Mouse (Mus musculus) mammary gland, adult 2 months (tissue): ENCODE measurements around the gene Scaf1. TPM values are rescaled to one million over a fixed set of nuclear protein-coding genes. Genes with fewer than 3 reads are reported as not detected.

Source experiments
- polyA plus RNA-seq: library from polyadenylated mRNA; depleted of rRNA; stranded (reverse); fragments of >200 nt; gene quantifications from 2 replicates; pipeline ENCODE4 v1.2.3, GENCODE M21; 2012; ENCODE audit warnings: low replicate concordance; rRNA removed

The Scaf1 gene
- 58.3 and 111 TPM in 2 replicates for polyA plus RNA-seq

DNA sequence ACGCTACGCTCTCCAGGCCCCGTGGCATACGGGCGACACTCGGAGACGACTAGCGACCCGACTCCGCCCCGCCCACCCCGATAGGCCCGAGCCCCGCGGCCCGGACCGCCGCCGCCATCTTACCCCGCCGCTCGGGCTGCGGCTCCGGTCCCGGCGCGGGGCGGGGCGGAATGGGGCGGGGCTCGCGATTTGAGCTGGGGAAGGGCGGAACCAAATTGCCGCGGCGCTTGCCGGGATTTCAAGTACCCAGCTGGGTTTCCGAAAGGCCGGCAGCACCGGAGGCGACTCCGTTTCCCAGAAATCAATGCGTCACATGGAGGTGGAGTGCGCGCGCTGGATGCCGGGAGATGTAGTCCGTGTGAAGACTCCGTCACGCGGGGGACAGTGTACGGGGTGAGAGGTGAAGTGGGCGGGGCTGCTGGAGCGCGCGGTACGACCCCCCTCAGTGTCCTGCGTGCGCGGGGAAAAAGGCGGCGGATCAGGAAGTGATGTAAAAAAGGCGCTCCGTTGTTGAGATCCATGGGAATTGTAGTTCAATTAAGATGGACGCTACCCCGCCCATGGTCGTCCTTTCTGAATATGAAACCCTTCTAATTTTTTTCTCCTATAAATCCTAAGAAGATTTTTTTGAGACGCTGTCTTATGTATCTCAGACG, at the start of gene Scaf1:
Gene Scaf1, minus strand, starts transcription at position 407 of the 656 bp plus-strand sequence.

DNA sequence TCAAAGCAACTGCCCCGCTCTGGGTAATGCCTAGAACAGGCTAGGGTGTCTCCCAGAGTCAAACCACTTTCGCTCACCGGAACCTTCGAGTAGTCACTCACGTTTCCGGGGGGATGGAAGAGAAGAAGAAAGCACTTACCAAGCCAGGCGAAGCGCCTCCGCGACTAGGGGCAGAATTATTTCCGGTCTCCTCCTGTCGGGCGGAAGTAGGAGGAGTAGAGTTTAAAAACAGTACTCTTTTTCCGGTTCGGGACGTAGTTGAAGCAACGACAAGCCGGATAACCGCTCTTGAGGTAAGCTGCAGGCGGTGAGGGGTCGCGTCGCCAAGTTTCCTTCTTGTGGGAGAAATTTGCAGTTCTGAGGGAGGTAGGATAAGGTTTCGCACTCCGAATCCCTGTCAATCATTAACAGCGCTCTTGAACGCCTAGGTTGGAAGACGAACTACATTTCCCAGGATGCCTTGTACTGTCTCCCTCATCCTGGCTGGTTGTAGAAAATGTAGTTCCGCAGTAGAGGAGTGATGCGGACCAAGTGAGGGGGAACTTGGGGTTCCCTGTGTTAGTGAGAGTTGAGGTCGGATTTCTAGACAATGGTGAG, 46.2 kb upstream of the Scaf1 start, which contains the start of the genes Nosip and Prrg2:
Gene Nosip, plus strand, starts transcription at position 191 of the 597 bp plus-strand sequence.
Gene Prrg2, minus strand, starts transcription at position 439 of the 597 bp plus-strand sequence.

GRCm38 (mm10) chr7:45052862-45053116, 36.6 kb upstream of the Scaf1 start, which contains the start of gene Prr12:
TSS of gene Prr12 (minus strand) at chr7:45052881.

GRCm38 (mm10) chr7:45017242-45018061, 1.3 kb upstream of the Scaf1 start, which contains the start of gene Rras:
TSS of gene Rras (plus strand) at chr7:45017961.

GRCm38 (mm10) chr7:44998501-44998955, 17.6 kb downstream of the Scaf1 start, which contains the start of gene Bcl2l12:
TSS of gene Bcl2l12 (minus strand) at chr7:44998712.

DNA sequence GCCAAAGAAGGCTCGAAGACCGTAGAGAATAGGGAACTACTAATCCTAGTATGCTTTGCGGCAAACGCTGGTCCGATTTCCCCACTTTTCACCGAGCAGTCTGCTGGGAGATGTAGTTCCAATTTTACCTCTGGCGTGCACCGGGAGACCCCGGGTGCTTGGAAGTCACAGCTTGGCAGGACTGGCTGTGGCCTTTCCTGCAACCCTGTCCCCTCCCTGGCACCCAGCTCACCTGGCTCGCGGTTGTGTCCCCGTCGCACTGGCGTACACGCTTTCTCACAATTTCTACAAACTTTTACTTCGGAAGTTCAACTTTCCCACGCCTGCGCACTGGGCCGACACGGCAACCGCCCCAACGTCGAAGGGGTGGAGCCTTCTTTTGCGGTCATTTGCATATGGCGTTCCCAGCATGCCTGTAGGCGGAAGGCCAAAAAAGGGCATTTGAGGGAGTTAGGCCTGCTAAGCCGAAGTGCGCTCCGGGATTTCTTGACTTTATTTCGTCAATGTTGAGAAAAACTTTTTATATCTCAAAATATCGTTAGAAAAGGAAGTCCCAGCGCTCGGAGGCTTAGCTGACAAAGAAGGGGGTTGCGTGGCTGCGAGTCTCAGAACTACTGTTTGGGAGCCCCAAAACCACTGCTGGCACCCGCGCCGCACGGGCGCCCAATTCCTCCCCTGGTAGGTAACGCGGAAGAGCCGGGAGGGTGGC, 18.8 kb downstream of the Scaf1 start, which contains the start of gene Irf3:
Gene Irf3, plus strand, starts transcription at position 418 of the 709 bp plus-strand sequence.

DNA sequence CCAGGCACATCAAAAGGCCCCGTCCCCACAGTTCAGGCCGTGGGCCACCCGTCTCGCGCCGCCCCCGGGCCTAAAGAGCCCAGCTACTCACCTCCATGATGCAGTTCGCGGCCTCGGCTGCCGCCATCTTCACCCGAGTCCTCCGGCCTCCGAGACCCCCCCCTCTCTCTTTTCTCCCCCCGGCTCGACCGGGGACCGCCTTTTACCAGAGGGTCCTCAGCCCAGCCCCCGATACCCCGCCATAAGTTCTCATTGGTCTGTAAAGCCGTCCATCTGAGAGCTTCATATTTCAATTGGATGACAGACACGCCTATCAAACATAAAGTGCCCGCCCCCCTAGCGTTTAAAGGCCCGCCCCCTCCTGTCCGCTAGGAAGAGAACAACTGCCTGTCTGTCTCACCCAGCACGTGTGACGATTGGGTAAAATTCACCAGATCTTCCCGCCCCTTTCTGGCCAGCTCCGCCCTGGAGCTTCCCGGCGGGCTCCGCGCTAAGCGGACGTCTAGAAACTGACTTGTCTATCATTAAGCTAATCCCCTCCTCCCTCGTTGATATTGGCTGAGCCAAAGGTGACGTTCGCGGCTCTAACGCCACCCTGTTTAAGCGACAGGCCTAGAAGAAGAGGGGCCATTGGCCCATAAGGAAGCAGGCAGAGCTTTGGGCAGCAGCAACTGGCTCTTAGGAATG, 29.8 kb downstream of the Scaf1 start, which contains the start of gene Prmt1:
Gene Prmt1, minus strand, starts transcription at position 377 of the 687 bp plus-strand sequence.

DNA sequence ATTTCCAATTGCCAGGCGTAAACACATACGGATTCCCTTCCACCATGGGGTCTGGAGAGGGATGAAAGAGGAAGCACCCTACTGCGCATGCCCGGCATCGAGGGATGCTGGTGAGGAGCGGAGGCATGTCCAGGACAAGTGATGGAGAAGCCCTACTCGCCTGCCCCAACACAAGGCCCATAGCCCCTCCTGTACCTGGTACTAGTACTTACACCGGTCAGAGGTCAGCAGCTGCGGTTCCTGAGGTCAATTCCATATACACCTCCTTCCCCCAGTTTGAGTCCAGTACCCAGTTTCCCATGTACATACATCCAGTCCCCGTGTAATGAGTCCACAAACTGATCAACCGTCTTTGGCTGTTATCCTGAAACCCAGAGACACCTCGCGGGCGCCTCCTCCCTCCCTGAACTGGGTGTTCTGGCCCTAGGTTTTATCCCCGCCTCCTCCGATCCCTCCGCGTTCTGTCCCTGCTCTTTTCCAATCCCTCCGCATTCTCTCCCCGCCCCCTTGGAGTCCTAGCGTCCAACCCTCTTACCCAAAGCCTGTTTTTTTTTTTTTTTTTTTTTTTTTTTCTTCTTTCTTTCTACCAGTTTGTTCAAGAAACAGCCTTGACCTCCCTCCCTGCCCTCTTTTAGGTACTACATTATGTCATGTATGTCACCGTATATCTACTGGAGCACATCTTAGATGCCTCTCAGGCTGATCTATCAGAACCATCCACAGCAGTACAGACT, 41.6 kb downstream of the Scaf1 start, which contains the start of gene Cpt1c:
Gene Cpt1c, minus strand, starts transcription at position 469 of the 734 bp plus-strand sequence.

Other genes with a start within 250 kb of the Scaf1 start
- gene Nup62, start 200.3 kb downstream of the Scaf1 start, polyA plus RNA-seq, result 64.4 and 76.1 TPM in 2 replicates
- 51.1 and 162 TPM in 2 replicates for gene Il4i1, start 200.0 kb downstream of the Scaf1 start, polyA plus RNA-seq
- gene Atf5, start 199.7 kb downstream of the Scaf1 start, polyA plus RNA-seq, result 250 and 576 TPM in 2 replicates
- 67.1 and 282 TPM in 2 replicates for gene Akt1s1, start 167.4 kb downstream of the Scaf1 start, polyA plus RNA-seq
- 115 and 138 TPM in 2 replicates for gene Tbc1d17, start 167.3 kb downstream of the Scaf1 start, polyA plus RNA-seq
- gene Pnkp, start 159.2 kb downstream of the Scaf1 start, polyA plus RNA-seq, result 39.0 and 104 TPM in 2 replicates
- 230 and 261 TPM in 2 replicates for gene Ptov1, start 146.6 kb downstream of the Scaf1 start, polyA plus RNA-seq
- 108 and 237 TPM in 2 replicates for gene Med25, start 123.7 kb downstream of the Scaf1 start, polyA plus RNA-seq
- 65.1 and 103 TPM in 2 replicates for gene Fuz, start 120.3 kb downstream of the Scaf1 start, polyA plus RNA-seq
- gene Ap2a1, start 86.9 kb downstream of the Scaf1 start, polyA plus RNA-seq, result 87.8 and 112 TPM in 2 replicates
- 0.19 and 0.26 TPM in 2 replicates for gene Tsks, start 73.2 kb downstream of the Scaf1 start, polyA plus RNA-seq
- 34.3 and 34.4 TPM in 2 replicates for gene Cpt1c, start 41.5 kb downstream of the Scaf1 start, polyA plus RNA-seq
- 97.1 and 118 TPM in 2 replicates for gene Prmt1, start 29.8 kb downstream of the Scaf1 start, polyA plus RNA-seq
- gene Irf3, start 18.7 kb downstream of the Scaf1 start, polyA plus RNA-seq, result 120 and 136 TPM in 2 replicates
- 38.7 and 59.9 TPM in 2 replicates for gene Bcl2l12, start 17.7 kb downstream of the Scaf1 start, polyA plus RNA-seq
- 201 and 278 TPM in 2 replicates for gene Rras, start 1.6 kb upstream of the Scaf1 start, polyA plus RNA-seq
- gene Prr12, start 36.5 kb upstream of the Scaf1 start, polyA plus RNA-seq, result 7.2 and 19.0 TPM in 2 replicates
- gene Nosip, start 46.1 kb upstream of the Scaf1 start, polyA plus RNA-seq, result 75.7 and 106 TPM in 2 replicates
- gene Prrg2, start 46.3 kb upstream of the Scaf1 start, polyA plus RNA-seq, result 74.1 and 134 TPM in 2 replicates
- 147 and 250 TPM in 2 replicates for gene Rcn3, start 75.9 kb upstream of the Scaf1 start, polyA plus RNA-seq
- gene Fcgrt, start 87.5 kb upstream of the Scaf1 start, polyA plus RNA-seq, result 251 and 271 TPM in 2 replicates
- 167 and 309 TPM in 2 replicates for gene Rps11, start 108.1 kb upstream of the Scaf1 start, polyA plus RNA-seq
- 1,471 and 2,886 TPM in 2 replicates for gene Rpl13a, start 112.4 kb upstream of the Scaf1 start, polyA plus RNA-seq
- 0.93 and 17.5 TPM in 2 replicates for gene Gm45713, start 119.9 kb upstream of the Scaf1 start, polyA plus RNA-seq
- gene Flt3l, start 120.1 kb upstream of the Scaf1 start, polyA plus RNA-seq, result 166 and 183 TPM in 2 replicates
- gene Pih1d1, start 137.9 kb upstream of the Scaf1 start, polyA plus RNA-seq, result 54.4 and 57.6 TPM in 2 replicates
- 53.8 and 90.5 TPM in 2 replicates for gene Aldh16a1, start 138.2 kb upstream of the Scaf1 start, polyA plus RNA-seq
- 0.13 and 0.24 TPM in 2 replicates for gene Slc17a7, start 147.6 kb upstream of the Scaf1 start, polyA plus RNA-seq
- not detected in 2 replicates for gene Gfy, start 163.2 kb upstream of the Scaf1 start, polyA plus RNA-seq
- gene Pth2, start 164.6 kb upstream of the Scaf1 start, polyA plus RNA-seq, result not detected in 2 replicates
- 0.20 and 0.22 TPM in 2 replicates for gene Ccdc155, start 188.5 kb upstream of the Scaf1 start, polyA plus RNA-seq
- gene Dkkl1, start 195.8 kb upstream of the Scaf1 start, polyA plus RNA-seq, result 23.3 and 27.6 TPM in 2 replicates
- 101 and 152 TPM in 2 replicates for gene Tead2, start 199.4 kb upstream of the Scaf1 start, polyA plus RNA-seq
- 279 and 619 TPM in 2 replicates for gene Cd37, start 222.8 kb upstream of the Scaf1 start, polyA plus RNA-seq
- 0.19 TPM in 1 of 2 replicates, not detected in the other for gene Slc6a16, start 224.7 kb upstream of the Scaf1 start, polyA plus RNA-seq